Mouse (Mus musculus) hindbrain, embryonic 13.5 days (tissue): ENCODE data around the gene Enam. TPM values are rescaled to one million over a fixed set of nuclear protein-coding genes. Genes with fewer than 3 reads are reported as not detected.
"Not testable (repeated sequence)": the region's sequence is repeated elsewhere in the genome, so short reads cannot be mapped to it uniquely, and the experiment has no call there.

ENCODE experiments used
- ATAC-seq: fragments of 200-750 bp; cut with Nextera tagmentation; 2 replicates; pipeline ENCODE4 v1.8.0; 2017; ENCODE audit warnings: moderate TSS enrichment; ENCODE audit not compliant: low FRiP score
- H3K27ac ChIP-seq: fragments of 300-500 bp; sonication (generic); 2 replicates; pipeline ENCODE4 v1.5.1; 2015; ENCODE audit warnings: inconsistent platforms, mild to moderate bottlenecking, moderate library complexity
- H3K27me3 ChIP-seq: fragments of 300-500 bp; sonication (generic); 2 replicates; pipeline ENCODE4 v1.6.1; 2015; ENCODE audit warnings: mild to moderate bottlenecking, inconsistent platforms
- H3K36me3 ChIP-seq: fragments of 300-500 bp; sonication (generic); 2 replicates; pipeline ENCODE4 v1.6.1; 2015; ENCODE audit warnings: mild to moderate bottlenecking, inconsistent platforms
- H3K4me1 ChIP-seq: fragments of 300-500 bp; sonication (generic); replicated peaks from 2 replicates; pipeline ENCODE4 v1.6.1; 2015; ENCODE audit warnings: inconsistent platforms
- H3K4me2 ChIP-seq: fragments of 300-500 bp; sonication (generic); 2 replicates; pipeline ENCODE4 v1.6.1; 2015; ENCODE audit warnings: inconsistent platforms, mild to moderate bottlenecking, moderate library complexity
- H3K4me3 ChIP-seq: fragments of 300-500 bp; sonication (generic); 2 replicates; pipeline ENCODE4 v1.5.1; 2015; ENCODE audit warnings: mild to moderate bottlenecking, inconsistent platforms
- H3K9ac ChIP-seq: fragments of 300-500 bp; sonication (generic); 2 replicates; pipeline ENCODE4 v1.6.1; 2015; ENCODE audit warnings: mild to moderate bottlenecking, inconsistent platforms
- H3K9me3 ChIP-seq: fragments of 300-500 bp; sonication (generic); 2 replicates; pipeline ENCODE4 v1.6.1; 2016; ENCODE audit warnings: inconsistent platforms
- WGBS: fragments of 180-500 bp; shearing (Covaris S2); methylation state at CpG from one replicate; pipeline ENCODE4 v1.1.7; 2015; 5-methylcytosine and 5-hydroxymethylcytosine counted together
- polyA plus RNA-seq: library from polyadenylated mRNA; unstranded; fragments of >200 nt; fragmentation: Nextera tagmentation; extraction: Ambion mirVana; gene quantifications from 2 replicates; pipeline ENCODE4 v1.2.1, GENCODE M21; 2015

The Enam gene
- polyA plus RNA-seq, 1 experiment from 2014 or later: not detected

- Histone ChIP-seq H3K4me2 (no peak overlapping the region), H3K9ac (no peak overlapping the region), H3K27me3 (no peaks in the 10 kb centered on the region), H3K27ac (no peak overlapping the region), H3K4me3 (no peak overlapping the region), H3K36me3 (no peaks in the 10 kb centered on the region), H3K9me3 (no peaks in the 10 kb centered on the region), H3K4me1 (no peaks in the 10 kb centered on the region)
- ATAC-seq: no peak
Measured at GRCm38 (mm10) chr5:88540845-88541244, 53.1 kb downstream of the Enam start.

GRCm38 (mm10) chr5:88542651-88543282, 55.0 kb downstream of the Enam start:
- no peak overlapping the region for H3K9ac ChIP-seq
- H3K27me3 ChIP-seq: no peaks in the 10 kb centered on the region
- no peaks in the 10 kb centered on the region for H3K9me3 ChIP-seq
- H3K4me1 ChIP-seq: no peaks in the 10 kb centered on the region
- peak; percentile 74 for ATAC-seq
- H3K27ac ChIP-seq: no peak overlapping the region
- H3K36me3 ChIP-seq: no peaks in the 10 kb centered on the region
- WGBS: 70% methylated on average over 5 of the region's 5 CpGs
- H3K4me3 ChIP-seq: no peak overlapping the region
- no peak overlapping the region for H3K4me2 ChIP-seq

GRCm38 (mm10) chr5:88544411-88544810, 56.6 kb downstream of the Enam start:
- not testable (repeated sequence) for H3K27ac ChIP-seq, H3K27me3 ChIP-seq, H3K4me1 ChIP-seq, H3K4me2 ChIP-seq, H3K4me3 ChIP-seq, ATAC-seq, H3K9ac ChIP-seq, H3K9me3 ChIP-seq, H3K36me3 ChIP-seq
- WGBS: 90% methylated on average over 1 of the region's 1 CpGs

GRCm38 (mm10) chr5:88545536-88545935, 57.8 kb downstream of the Enam start:
- H3K27ac ChIP-seq: no peak overlapping the region

GRCm38 (mm10) chr5:88553271-88554085, 65.7 kb downstream of the Enam start:
- no peaks in the 10 kb centered on the region; the same call in 1 of the 2 replicates for H3K36me3 ChIP-seq
- H3K27me3 ChIP-seq: no peaks in the 10 kb centered on the region
- H3K4me1 ChIP-seq: peaks cover 23% of the 10 kb centered on the region
- peak overlapping the region; percentile 87 for H3K4me3 ChIP-seq
- WGBS: 8% methylated on average over 29 of the region's 29 CpGs
- peak; percentile 71 for ATAC-seq
- peak overlapping the region; percentile 77 for H3K9ac ChIP-seq
- H3K4me2 ChIP-seq: peak overlapping the region; percentile 60
- H3K9me3 ChIP-seq: no peaks in the 10 kb centered on the region
- peak overlapping the region; percentile 91 for H3K27ac ChIP-seq

More at GRCm38 (mm10) chr5:88545536-88545935, 57.8 kb downstream of the Enam start:
- Histone ChIP-seq H3K27me3 (no peaks in the 10 kb centered on the region), H3K4me3 (no peak overlapping the region), H3K4me2 (no peak overlapping the region), H3K9ac (no peak overlapping the region), H3K4me1 (no peaks in the 10 kb centered on the region), H3K36me3 (no peaks in the 10 kb centered on the region), H3K9me3 (no peaks in the 10 kb centered on the region)
- WGBS: 87% methylated on average over 7 of the region's 7 CpGs
- no peak for ATAC-seq

- Histone ChIP-seq H3K36me3 (no peaks in the 10 kb centered on the region; the same call in 1 of the 2 replicates), H3K4me2 (peak within 1 kb of the TSS; percentile 97), H3K27me3 (no peaks in the 10 kb centered on the region), H3K4me1 (peaks cover 23% of the 10 kb centered on the region), H3K9ac (peak within 1 kb of the TSS; percentile 94), H3K4me3 (peak within 1 kb of the TSS; percentile 87), H3K27ac (peak within 1 kb of the TSS; percentile 91), H3K9me3 (no peaks in the 10 kb centered on the region)
- ATAC-seq: peak; percentile 97
- under 1% methylated on average over 76 of the region's 76 CpGs for WGBS
Measured at GRCm38 (mm10) chr5:88554086-88554886, 66.5 kb downstream of the Enam start, which contains the start of gene Utp3. TSS of gene Utp3 (plus strand) at chr5:88554462.

Other genes starting within 250 kb of the Enam start
- gene Gm7714, start 219.1 kb upstream of the Enam start, polyA plus RNA-seq: not detected in 2 replicates
- not detected in 2 replicates for gene Prol1, start 170.7 kb upstream of the Enam start, polyA plus RNA-seq
- not detected in 2 replicates for gene Amtn, start 111.9 kb upstream of the Enam start, polyA plus RNA-seq
- not detected in 2 replicates for gene Ambn, start 32.0 kb upstream of the Enam start, polyA plus RNA-seq
- gene Jchain, start 39.9 kb downstream of the Enam start, polyA plus RNA-seq: 0.23 and 0.38 TPM in 2 replicates
- gene Utp3, start 66.5 kb downstream of the Enam start, polyA plus RNA-seq: 57.0 and 57.5 TPM in 2 replicates
- gene Rufy3, start 77.1 kb downstream of the Enam start, polyA plus RNA-seq: 299 and 313 TPM in 2 replicates
- gene Grsf1, start 188.2 kb downstream of the Enam start, polyA plus RNA-seq: 68.2 and 70.9 TPM in 2 replicates
- gene Mob1b, start 232.9 kb downstream of the Enam start, polyA plus RNA-seq: 10.7 and 12.5 TPM in 2 replicates